Mouse (Mus musculus) heart, adult 11 months (tissue): ENCODE results near the gene Oas1h.

ENCODE experiments used
- DNase-seq: peaks from one replicate; pipeline ENCODE4 v3.0.0; 2022

The Oas1h gene

GRCm38 (mm10) chr5:120887831-120888230 is 26.6 kb downstream of the Oas1h start:
- DNase-seq = peak; percentile 73

GRCm38 (mm10) chr5:120888294-120888815 is 27.1 kb downstream of the Oas1h start:
- peak; percentile 87 for DNase-seq

GRCm38 (mm10) chr5:120890026-120890425 is 28.8 kb downstream of the Oas1h start:
- DNase-seq = peak; percentile 83

GRCm38 (mm10) chr5:120890991-120891390 is 29.8 kb downstream of the Oas1h start:
- peak; percentile 89 for DNase-seq

GRCm38 (mm10) chr5:120891566-120892242 is 30.5 kb downstream of the Oas1h start:
- peak; percentile 88 for DNase-seq

- DNase-seq = peak; percentile 78
These were observed 31.0 kb downstream of the Oas1h start for GRCm38 (mm10) chr5:120892243-120892660.

GRCm38 (mm10) chr5:120893866-120894265 is 32.6 kb downstream of the Oas1h start:
- peak; percentile 51 for DNase-seq

- DNase-seq = peak; percentile 30
These were observed 33.5 kb downstream of the Oas1h start for GRCm38 (mm10) chr5:120894692-120895091.

- DNase-seq = peak; percentile 79
These were observed 34.1 kb downstream of the Oas1h start for GRCm38 (mm10) chr5:120895231-120895900.

GRCm38 (mm10) chr5:120898307-120898706 is 37.1 kb downstream of the Oas1h start:
- peak; percentile 86 for DNase-seq

GRCm38 (mm10) chr5:120898726-120899125 is 37.5 kb downstream of the Oas1h start:
- DNase-seq = peak; percentile 68

- DNase-seq = peak; percentile 79
These were observed 39.4 kb downstream of the Oas1h start for GRCm38 (mm10) chr5:120900666-120901065.

GRCm38 (mm10) chr5:120902056-120902455 is 40.8 kb downstream of the Oas1h start:
- DNase-seq = peak; percentile 74

- DNase-seq = peak; percentile 90
These were observed 45.8 kb downstream of the Oas1h start, which contains the start of gene Oas1a for GRCm38 (mm10) chr5:120906791-120907733. TSS of gene Oas1a (minus strand) at chr5:120907521.

GRCm38 (mm10) chr5:120908196-120908920 is 47.1 kb downstream of the Oas1h start:
- DNase-seq = peak; percentile 51

GRCm38 (mm10) chr5:120914204-120914603 is 53.0 kb downstream of the Oas1h start, which contains the start of gene Oas1d:
TSS of gene Oas1d (plus strand) at chr5:120914536.
- DNase-seq = peak; percentile 35

GRCm38 (mm10) chr5:120919156-120919935 is 58.1 kb downstream of the Oas1h start:
- peak; percentile 71 for DNase-seq

- DNase-seq = peak; percentile 53
These were observed 59.1 kb downstream of the Oas1h start for GRCm38 (mm10) chr5:120920296-120920695.
